Mouse (Mus musculus) liver, embryonic 14.5 days (tissue): ENCODE results near the gene Cdr2. TPM values are rescaled to one million over a fixed set of nuclear protein-coding genes. Genes with fewer than 3 reads are reported as not detected.
"Not testable (repeated sequence)": the region's sequence is repeated elsewhere in the genome, so short reads cannot be mapped to it uniquely, and the experiment has no call there.

Source experiments
- ATAC-seq: fragments of 200-750 bp; cut with Nextera tagmentation; 2 replicates; pipeline ENCODE4 v1.8.0; 2017; ENCODE audit warnings: moderate number of reproducible peaks, mild to moderate bottlenecking, moderate library complexity; ENCODE audit not compliant: insufficient read depth
- DNase-seq, 3 experiments: peaks; one replicate each; pipeline ENCODE4 v3.0.0-alpha.2; 2012 to 2013; ENCODE audit warnings: low read depth in 3 of 3, low spot score in 3 of 3
- H3K27ac ChIP-seq: fragments of 300-500 bp; sonication (generic); 2 replicates; pipeline ENCODE4 v1.5.1; 2014; ENCODE audit warnings: moderate library complexity, mild to moderate bottlenecking, control low read depth, inconsistent platforms
- H3K27me3 ChIP-seq: fragments of 300-500 bp; sonication (generic); 2 replicates; pipeline ENCODE4 v1.6.1; 2014; ENCODE audit warnings: mild to moderate bottlenecking, low read length, moderate library complexity; ENCODE audit not compliant: control insufficient read depth, insufficient read depth
- H3K36me3 ChIP-seq: fragments of 300-500 bp; sonication (generic); replicated peaks from 2 replicates; pipeline ENCODE4 v1.6.1; 2014; ENCODE audit warnings: low read depth; ENCODE audit not compliant: control insufficient read depth, insufficient read depth
- H3K4me1 ChIP-seq, 2 experiments: fragments of 200-500 bp in 1 of 2; fragments of 300-500 bp in 1 of 2; sonication (generic) in 1 of 2; replicated peaks; 2 replicates each; pipeline ENCODE4 v1.6.1; 2012 to 2014; ENCODE audit warnings: antibody characterized with exemption in 1 of 2, inconsistent platforms in 1 of 2, low read length in 1 of 2; ENCODE audit not compliant: control insufficient read depth in 2 of 2, insufficient read depth in 2 of 2
- H3K4me2 ChIP-seq: fragments of 300-500 bp; sonication (generic); 2 replicates; pipeline ENCODE4 v1.6.1; 2014; ENCODE audit warnings: low read depth, mild to moderate bottlenecking, control low read depth, moderate library complexity
- H3K4me3 ChIP-seq, 2 experiments: fragments of 200-500 bp in 1 of 2; fragments of 300-500 bp in 1 of 2; sonication (generic) in 1 of 2; 2 replicates each; pipeline ENCODE4 v1.5.1; 2012 to 2014; ENCODE audit warnings: low read depth in 2 of 2, low read length in 2 of 2, mild to moderate bottlenecking in 2 of 2, control low read depth in 1 of 2, inconsistent platforms in 1 of 2, moderate library complexity in 1 of 2; ENCODE audit not compliant: insufficient read depth in 1 of 2
- H3K9ac ChIP-seq: fragments of 300-500 bp; sonication (generic); replicated peaks from 2 replicates; pipeline ENCODE4 v1.6.1; 2014; ENCODE audit warnings: mild to moderate bottlenecking, control low read depth, moderate library complexity
- H3K9me3 ChIP-seq: fragments of 300-500 bp; sonication (generic); 2 replicates; pipeline ENCODE4 v1.6.1; 2016; ENCODE audit warnings: low read length, mixed read lengths; ENCODE audit not compliant: control insufficient read depth
- CTCF ChIP-seq: IDR thresholded peaks from 2 replicates; pipeline ENCODE4 v1.5.1; 2016; ENCODE audit warnings: antibody characterized with exemption, low read depth, control low read depth
- EP300 ChIP-seq: IDR thresholded peaks from 2 replicates; pipeline ENCODE4 v1.6.1; 2016; ENCODE audit warnings: antibody characterized with exemption, low read depth
- WGBS: fragments of 180-500 bp; shearing (Covaris S2); extraction: QIAGEN DNeasy Blood & Tissue Kit; methylation state at CpG from one replicate; pipeline ENCODE4 v1.1.7; 2014; ENCODE audit not compliant: insufficient replicate concordance; 5-methylcytosine and 5-hydroxymethylcytosine counted together
- polyA plus RNA-seq, 2 experiments: library from polyadenylated mRNA; depleted of rRNA in 1 of 2; stranded (reverse) in 1 of 2; unstranded in 1 of 2; fragments of >200 nt; fragmentation: Nextera tagmentation in 1 of 2; extraction: Ambion mirVana in 1 of 2; gene quantifications; 2 replicates each; pipeline versions ENCODE4 v1.2.1 to v1.2.3; 2012 to 2014

Gene Cdr2
- polyA plus RNA-seq, 2 experiments, result 56.3 to 100 TPM

DNA sequence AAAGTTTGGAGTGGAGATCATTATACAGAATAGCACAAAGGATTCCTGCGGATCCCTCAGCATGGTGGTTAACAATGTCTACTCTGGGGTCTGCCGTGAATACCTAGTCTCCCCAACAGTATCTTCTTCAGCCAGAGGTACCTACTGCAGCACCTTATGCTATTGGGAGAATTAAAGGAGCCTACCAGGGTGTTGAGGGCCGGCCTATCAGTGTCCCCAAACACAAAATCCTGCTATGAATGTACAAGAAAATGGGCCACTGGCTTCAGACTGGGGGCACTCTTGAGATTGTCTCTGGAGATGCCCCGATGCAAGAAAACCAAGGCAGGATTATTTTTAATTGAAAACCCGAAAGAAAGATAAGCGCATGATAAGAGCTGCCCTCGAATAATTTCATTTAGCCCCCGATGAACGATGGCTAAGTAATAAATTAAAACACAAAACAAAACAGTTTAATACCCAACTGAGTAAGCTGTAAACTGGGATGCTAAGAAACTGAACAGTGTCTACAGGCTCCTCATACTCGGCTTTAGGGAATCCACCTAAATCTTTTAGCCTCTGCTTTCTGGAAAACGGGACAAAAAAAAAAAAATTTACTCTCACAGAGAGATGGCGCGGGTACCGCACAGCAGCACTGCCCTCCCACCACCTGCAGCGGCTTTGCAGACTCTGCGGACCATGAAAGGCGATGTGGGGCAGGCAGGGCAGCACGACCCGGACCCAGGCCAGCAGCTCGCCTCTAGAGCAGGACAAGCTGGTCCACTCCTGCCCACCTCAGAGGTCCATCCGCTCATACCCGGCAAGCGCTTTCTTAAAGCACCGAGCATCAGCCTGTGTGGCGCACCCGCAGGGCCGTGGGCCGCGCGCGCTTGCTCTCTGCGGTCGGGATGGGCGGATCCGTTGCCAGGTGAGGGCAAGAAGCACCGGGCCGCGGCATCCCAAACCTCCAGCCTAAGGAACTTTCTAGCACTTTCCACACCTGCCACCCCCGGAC, 884 bp downstream of the Cdr2 start:
- Histone ChIP-seq H3K27me3 (peaks cover 2% of the 10 kb centered on the region; the same call in 1 of the 2 replicates), H3K4me1 (peaks cover 29 to 34% of the 10 kb centered on the region in 2 experiments), H3K9ac (peak overlapping the region; percentile 93), H3K36me3 (peaks cover 9% of the 10 kb centered on the region), H3K9me3 (no peaks in the 10 kb centered on the region), H3K4me2 (peak overlapping the region; percentile 97), H3K4me3 (peak overlapping the region; percentile 77 to 94), H3K27ac (peak overlapping the region; percentile 99)
- DNase-seq (peak in 2 of 3 experiments; percentile 57 to 58), ATAC-seq (peak; percentile 67)
- 3% methylated on average over 39 of the region's 39 CpGs for WGBS
- TF ChIP-seq EP300, result 0 out of 2 replicates have a peak, but pooled peaks have one; percentile 24
- no peak; the same call in 1 of the 2 replicates for TF ChIP-seq CTCF

DNA sequence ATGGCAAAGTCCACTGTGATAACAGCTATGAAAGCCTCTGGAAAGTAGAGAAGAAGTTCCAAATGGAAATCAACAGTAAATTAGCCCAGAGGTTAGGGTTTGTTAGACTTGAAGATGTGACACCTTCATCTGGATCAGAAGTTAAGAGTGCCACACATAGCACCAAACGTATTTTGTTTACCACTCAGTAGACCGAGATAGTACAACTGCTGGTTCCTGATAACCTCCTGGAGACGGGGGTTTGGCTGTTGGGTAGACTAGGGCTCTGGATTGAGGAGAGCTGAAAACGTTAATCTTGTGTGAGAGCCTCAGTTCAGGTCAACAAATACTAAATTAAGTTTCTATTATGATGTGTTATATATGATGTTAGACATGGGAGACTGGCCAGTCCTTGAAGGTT, 2.1 kb downstream of the Cdr2 start:
- 10% methylated on average over 4 of the region's 4 CpGs for WGBS
- H3K4me2 ChIP-seq, result peak overlapping the region; percentile 97
- H3K9ac ChIP-seq, result peak overlapping the region; percentile 93
- ATAC-seq, result peak; percentile 72
- TF ChIP-seq CTCF, result no peak
- peak; percentile 95 for TF ChIP-seq EP300
- no peaks in the 10 kb centered on the region for H3K27me3 ChIP-seq
- peak; percentile 84 to 89 (median 88) for DNase-seq
- peaks cover 31 to 35% of the 10 kb centered on the region in 2 experiments for H3K4me1 ChIP-seq
- H3K4me3 ChIP-seq, result peak overlapping the region; percentile 53 to 77
- H3K27ac ChIP-seq, result peak overlapping the region; percentile 99
- peaks cover 9% of the 10 kb centered on the region for H3K36me3 ChIP-seq
- H3K9me3 ChIP-seq, result no peaks in the 10 kb centered on the region

DNA sequence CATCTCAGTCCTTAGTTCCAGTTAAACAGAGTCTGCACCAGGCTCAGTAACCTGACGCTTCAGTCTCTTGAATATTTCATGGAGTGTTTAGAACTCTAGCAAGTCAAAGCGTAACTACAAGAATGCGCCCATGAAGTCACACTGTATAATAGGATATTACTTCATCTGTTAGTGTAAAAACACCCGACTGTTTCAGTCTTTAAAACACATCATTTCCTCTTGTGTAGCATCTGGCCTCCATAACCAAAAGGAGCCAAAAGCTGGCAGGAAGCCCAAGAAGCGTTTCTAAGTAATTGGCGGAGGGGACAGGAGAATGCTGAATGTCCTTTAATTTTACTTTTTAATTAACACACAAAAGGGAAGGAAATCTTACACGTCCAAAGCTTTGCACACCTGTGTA, 5.0 kb downstream of the Cdr2 start:
- peak overlapping the region; percentile 46 for H3K27ac ChIP-seq
- ATAC-seq, result no peak
- 76% methylated on average over 7 of the region's 7 CpGs for WGBS
- no peaks in the 10 kb centered on the region for H3K27me3 ChIP-seq
- peak overlapping the region; percentile 97 for H3K4me2 ChIP-seq
- H3K4me1 ChIP-seq, result peaks cover 44 to 54% of the 10 kb centered on the region in 2 experiments
- no peak overlapping the region for H3K4me3 ChIP-seq
- DNase-seq, result no peak
- H3K36me3 ChIP-seq, result peaks cover 9% of the 10 kb centered on the region
- H3K9ac ChIP-seq, result no peak overlapping the region
- no peaks in the 10 kb centered on the region for H3K9me3 ChIP-seq
- TF ChIP-seq EP300, result no peak
- TF ChIP-seq CTCF, result no peak

DNA sequence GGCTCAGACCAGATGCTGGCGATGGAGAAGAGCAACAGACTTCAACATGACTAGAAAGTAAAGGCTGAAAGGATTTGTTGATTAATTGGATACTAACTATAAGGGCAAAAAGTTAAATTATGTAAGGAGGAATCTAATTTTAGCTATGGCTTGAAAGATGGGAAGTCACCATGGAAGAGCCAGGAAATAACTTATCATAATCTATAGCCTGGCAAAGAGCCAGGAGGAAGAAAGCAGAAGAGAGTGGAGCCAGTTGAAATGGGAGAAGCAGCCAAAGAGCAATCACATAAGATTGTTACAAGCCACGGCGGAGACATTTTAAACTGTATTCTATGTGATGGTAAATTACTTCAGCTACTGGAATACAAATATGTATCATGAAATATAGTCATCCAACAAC, 8.1 kb downstream of the Cdr2 start:
- no peak overlapping the region for H3K9ac ChIP-seq
- H3K9me3 ChIP-seq, result no peaks in the 10 kb centered on the region
- ATAC-seq (no peak), DNase-seq (no peak)
- H3K27me3 ChIP-seq, result no peaks in the 10 kb centered on the region
- 92% methylated on average over 3 of the region's 3 CpGs for WGBS
- TF ChIP-seq CTCF, result no peak
- TF ChIP-seq EP300, result no peak
- no peak overlapping the region for H3K4me2 ChIP-seq
- H3K4me3 ChIP-seq, result no peak overlapping the region
- peaks cover 18% of the 10 kb centered on the region for H3K36me3 ChIP-seq
- peaks cover 63 to 70% of the 10 kb centered on the region in 2 experiments for H3K4me1 ChIP-seq
- H3K27ac ChIP-seq, result no peak overlapping the region

DNA sequence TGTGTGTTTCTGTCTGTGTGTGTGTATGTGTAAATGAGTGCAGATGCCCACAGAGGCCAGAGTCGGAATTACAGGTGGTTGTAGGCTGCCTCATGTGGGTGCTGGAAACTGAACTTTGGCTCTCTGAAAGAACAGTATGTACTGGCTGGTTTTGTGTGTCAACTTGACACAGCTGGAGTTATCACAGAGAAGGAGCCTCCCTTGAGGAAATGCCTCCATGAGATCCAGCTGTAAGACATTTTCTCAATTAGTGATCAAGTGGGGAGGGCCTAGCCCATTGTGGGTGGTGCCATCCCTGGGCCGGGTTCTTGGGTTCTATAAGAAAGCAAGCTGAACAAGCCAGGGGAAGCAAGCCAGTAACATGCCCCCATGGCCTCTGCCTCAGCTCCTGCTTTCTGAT, 9.6 kb downstream of the Cdr2 start:
- not testable (repeated sequence) for H3K4me2 ChIP-seq, DNase-seq, ATAC-seq, H3K9ac ChIP-seq, H3K27me3 ChIP-seq, H3K4me3 ChIP-seq, H3K9me3 ChIP-seq
- WGBS, result 59% methylated on average over 2 of the region's 2 CpGs
- peaks cover 63 to 65% of the 10 kb centered on the region in 2 experiments for H3K4me1 ChIP-seq
- H3K36me3 ChIP-seq, result peaks cover 25% of the 10 kb centered on the region
- H3K27ac ChIP-seq, result peak overlapping the region; percentile 31; the same call in 1 of the 2 replicates
